Mouse (Mus musculus): ENCODE results near the gene Suds3. TPM values are rescaled to one million over a fixed set of nuclear protein-coding genes. Genes with fewer than 3 reads are reported as not detected.

Suds3 gene
- total and polyA plus RNA-seq, 3 experiments: 36.3 to 83.3 (median 61.0) TPM

GRCm38 (mm10) chr5:117103194-117103929 lies 12.6 kb downstream of the Suds3 start:
- Histone ChIP-seq H3K4me3 (ENCODE audit: low read depth, low read length) (no peak overlapping the region), H3K9me3 (replicated peaks) (no peaks in the 10 kb centered on the region), H3K4me1 (ENCODE audit: insufficient read depth, low read depth, low read length) (peaks cover 8% of the 10 kb centered on the region; the same call in 1 of the 2 replicates), H3K36me3 (replicated peaks) (peaks cover 100% of the 10 kb centered on the region), H3K27me3 (ENCODE audit: insufficient read depth, low read length) (no peaks in the 10 kb centered on the region)
- TF ChIP-seq POLR2AphosphoS5 (IDR thresholded peaks at IDR 0.05; ENCODE audit: insufficient replicate concordance, low read depth, low read length) (no peak), CTCF (IDR thresholded peaks at IDR 0.05; ENCODE audit: low read depth, low read length) (no peak)
- ATAC-seq (ENCODE audit: extremely low read depth, insufficient number of reproducible peaks, low FRiP score, poor library complexity, severe bottlenecking): no peak
- DNase-seq (ENCODE audit: low spot score): no peak

- ATAC-seq (ENCODE audit: extremely low read depth, insufficient number of reproducible peaks, low FRiP score, poor library complexity, severe bottlenecking) (no peak), DNase-seq (ENCODE audit: low spot score) (no peak)
- H3K27me3 ChIP-seq (ENCODE audit: insufficient read depth, low read length): no peaks in the 10 kb centered on the region
- TF ChIP-seq TAL1 (conservative IDR thresholded peaks at IDR 0.05; ENCODE audit: low read depth, low read length): no peak
- no peak for TF ChIP-seq POLR2AphosphoS5 (IDR thresholded peaks at IDR 0.05; ENCODE audit: insufficient replicate concordance, low read depth, low read length)
- TF ChIP-seq CTCF (IDR thresholded peaks at IDR 0.05; ENCODE audit: low read depth, low read length): no peak
- TF ChIP-seq GATA2 (IDR thresholded peaks at IDR 0.05; ENCODE audit: borderline replicate concordance, low read depth, low read length): no peak
- TF ChIP-seq GATA1 (IDR thresholded peaks at IDR 0.05; ENCODE audit: borderline replicate concordance, low read length): no peak
- peaks cover 98% of the 10 kb centered on the region for H3K36me3 ChIP-seq (replicated peaks)
- no peaks in the 10 kb centered on the region for H3K9me3 ChIP-seq (replicated peaks)
- H3K4me3 ChIP-seq (ENCODE audit: low read depth, low read length): no peak overlapping the region
- H3K4me1 ChIP-seq (ENCODE audit: insufficient read depth, low read depth, low read length): peaks cover 7% of the 10 kb centered on the region; the same call in 1 of the 2 replicates
These were observed 16.2 kb downstream of the Suds3 start for GRCm38 (mm10) chr5:117099742-117100141.

GRCm38 (mm10) chr5:117099008-117099407 lies 16.9 kb downstream of the Suds3 start:
- Histone ChIP-seq H3K27me3 (ENCODE audit: insufficient read depth, low read length) (no peaks in the 10 kb centered on the region), H3K4me1 (ENCODE audit: insufficient read depth, low read depth, low read length) (peaks cover 6% of the 10 kb centered on the region; the same call in 1 of the 2 replicates), H3K36me3 (replicated peaks) (peaks cover 98% of the 10 kb centered on the region), H3K9me3 (replicated peaks) (no peaks in the 10 kb centered on the region), H3K4me3 (ENCODE audit: low read depth, low read length) (no peak overlapping the region)
- no peak for ATAC-seq (ENCODE audit: extremely low read depth, insufficient number of reproducible peaks, low FRiP score, poor library complexity, severe bottlenecking)
- TF ChIP-seq POLR2AphosphoS5 (IDR thresholded peaks at IDR 0.05; ENCODE audit: insufficient replicate concordance, low read depth, low read length) (no peak), GATA2 (IDR thresholded peaks at IDR 0.05; ENCODE audit: borderline replicate concordance, low read depth, low read length) (no peak), GATA1 (IDR thresholded peaks at IDR 0.05; ENCODE audit: borderline replicate concordance, low read length) (no peak), CTCF (IDR thresholded peaks at IDR 0.05; ENCODE audit: low read depth, low read length) (no peak), TAL1 (conservative IDR thresholded peaks at IDR 0.05; ENCODE audit: low read depth, low read length) (no peak)
- no peak for DNase-seq (ENCODE audit: low spot score)

- Histone ChIP-seq H3K9me3 (replicated peaks) (no peaks in the 10 kb centered on the region), H3K4me3 (ENCODE audit: low read depth, low read length) (no peak overlapping the region), H3K27me3 (ENCODE audit: insufficient read depth, low read length) (no peaks in the 10 kb centered on the region), H3K36me3 (replicated peaks) (peaks cover 98% of the 10 kb centered on the region), H3K4me1 (ENCODE audit: insufficient read depth, low read depth, low read length) (peaks cover 6% of the 10 kb centered on the region; the same call in 1 of the 2 replicates)
- ATAC-seq (ENCODE audit: extremely low read depth, insufficient number of reproducible peaks, low FRiP score, poor library complexity, severe bottlenecking) (peak; percentile 51; the same call in 1 of the 2 replicates), DNase-seq (ENCODE audit: low spot score) (peak; percentile 59)
- TF ChIP-seq CTCF (IDR thresholded peaks at IDR 0.05; ENCODE audit: low read depth, low read length) (peak; percentile 77), POLR2AphosphoS5 (IDR thresholded peaks at IDR 0.05; ENCODE audit: insufficient replicate concordance, low read depth, low read length) (no peak)
These were observed 19.2 kb downstream of the Suds3 start for GRCm38 (mm10) chr5:117096716-117097115.

- TF ChIP-seq CTCF (IDR thresholded peaks at IDR 0.05; ENCODE audit: low read depth, low read length) (peak; percentile 96), TAL1 (conservative IDR thresholded peaks at IDR 0.05; ENCODE audit: low read depth, low read length) (no peak)
- H3K27me3 ChIP-seq (ENCODE audit: insufficient read depth, low read length): no peaks in the 10 kb centered on the region
- ATAC-seq (ENCODE audit: extremely low read depth, insufficient number of reproducible peaks, low FRiP score, poor library complexity, severe bottlenecking): peak; percentile 57; the same call in 1 of the 2 replicates
- H3K9me3 ChIP-seq (replicated peaks): no peaks in the 10 kb centered on the region
- peak; percentile 34 for DNase-seq (ENCODE audit: low spot score)
- H3K4me3 ChIP-seq (ENCODE audit: low read depth, low read length): no peak overlapping the region
- peaks cover 85% of the 10 kb centered on the region for H3K36me3 ChIP-seq (replicated peaks)
- no peaks in the 10 kb centered on the region for H3K4me1 ChIP-seq (ENCODE audit: insufficient read depth, low read depth, low read length)
These were observed 21.5 kb downstream of the Suds3 start for GRCm38 (mm10) chr5:117094431-117094830.

GRCm38 (mm10) chr5:117089786-117090185 lies 26.1 kb downstream of the Suds3 start:
- no peak overlapping the region for H3K4me3 ChIP-seq (ENCODE audit: low read depth, low read length)
- no peak for DNase-seq (ENCODE audit: low spot score)
- no peak for TF ChIP-seq TAL1 (conservative IDR thresholded peaks at IDR 0.05; ENCODE audit: low read depth, low read length)
- no peak for TF ChIP-seq GATA1 (IDR thresholded peaks at IDR 0.05; ENCODE audit: borderline replicate concordance, low read length)
- TF ChIP-seq CTCF (IDR thresholded peaks at IDR 0.05; ENCODE audit: low read depth, low read length): no peak

More at GRCm38 (mm10) chr5:117089786-117090185, 26.1 kb downstream of the Suds3 start:
- no peak for ATAC-seq (ENCODE audit: extremely low read depth, insufficient number of reproducible peaks, low FRiP score, poor library complexity, severe bottlenecking)
- Histone ChIP-seq H3K4me1 (ENCODE audit: insufficient read depth, low read depth, low read length) (no peaks in the 10 kb centered on the region; the same call in 1 of the 2 replicates), H3K9me3 (replicated peaks) (no peaks in the 10 kb centered on the region), H3K27me3 (ENCODE audit: insufficient read depth, low read length) (peaks cover 2% of the 10 kb centered on the region; the same call in 1 of the 2 replicates), H3K36me3 (replicated peaks) (peaks cover 40% of the 10 kb centered on the region)
